Mouse (Mus musculus): ENCODE measurements around the gene Kcnh1. TPM values are rescaled to one million over a fixed set of nuclear protein-coding genes. Genes with fewer than 3 reads are reported as not detected.

The Kcnh1 gene
- polyA plus RNA-seq, 1 experiment from 2014 or later = 0.20 TPM

- Histone ChIP-seq H3K9me3 (ENCODE audit: control insufficient read depth, low read length) (no peaks in the 10 kb centered on the region), H3K4me2 (ENCODE audit: low read length) (no peak overlapping the region), H3K36me3 (ENCODE audit: control insufficient read depth, insufficient read depth, low read length) (no peaks in the 10 kb centered on the region), H3K27ac (replicated peaks in 1 of 2; ENCODE audit: control insufficient read depth in 1 of 2, insufficient read depth in 1 of 2, low read depth in 2 of 2, low read length in 2 of 2) (no peak overlapping the region), H3K4me1 (ENCODE audit: control insufficient read depth in 2 of 2, insufficient read depth in 2 of 2, low read length in 2 of 2) (peaks cover 0 to 2% of the 10 kb centered on the region in 2 experiments; a peak in 1 of 4 replicates), H3K27me3 (ENCODE audit: control insufficient read depth, insufficient read depth, low read length) (no peaks in the 10 kb centered on the region), H3K9ac (ENCODE audit: low read length) (no peak overlapping the region), H3K4me3 (ENCODE audit: control insufficient read depth in 1 of 2, insufficient read depth in 1 of 2, low read depth in 1 of 2, low read length in 2 of 2) (no peak overlapping the region)
- 69% methylated on average over 13 of the region's 13 CpGs for WGBS
- no peak for ATAC-seq (ENCODE audit: insufficient number of reproducible peaks, insufficient read depth, low FRiP score, low read depth)
Observed at GRCm38 (mm10) chr1:192489908-192490825, 299.6 kb downstream of the Kcnh1 start.

DNA sequence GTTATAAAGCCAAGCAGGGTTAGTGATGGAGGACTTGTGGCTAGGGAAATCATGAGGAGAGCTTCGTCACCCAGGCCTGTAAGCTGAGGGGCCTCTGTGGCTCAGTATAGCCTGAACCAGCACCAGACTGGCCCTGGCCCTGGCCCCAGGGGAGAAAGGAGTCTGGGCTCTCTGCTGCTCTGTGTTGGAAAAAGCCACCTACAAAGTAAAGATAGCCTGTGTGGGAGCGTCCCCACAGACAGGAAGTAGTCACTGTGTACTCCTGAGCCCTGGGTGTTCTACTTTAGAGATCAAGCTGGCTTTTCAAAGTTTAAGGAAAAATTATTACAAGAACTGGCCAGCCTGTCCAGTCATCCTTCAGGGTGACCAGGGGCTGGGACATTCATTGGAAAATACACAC lies 306.9 kb downstream of the Kcnh1 start:
- no peak overlapping the region for H3K9ac ChIP-seq (ENCODE audit: low read length)
- ATAC-seq (ENCODE audit: insufficient number of reproducible peaks, insufficient read depth, low FRiP score, low read depth) = no peak
- H3K27me3 ChIP-seq (ENCODE audit: control insufficient read depth, insufficient read depth, low read length) = no peaks in the 10 kb centered on the region
- no peak overlapping the region for H3K4me3 ChIP-seq (ENCODE audit: control insufficient read depth in 1 of 2, insufficient read depth in 1 of 2, low read depth in 1 of 2, low read length in 2 of 2)
- H3K9me3 ChIP-seq (ENCODE audit: control insufficient read depth, low read length) = 0 out of 2 replicates have a peak, but pooled peaks cover 3% of the 10 kb centered on the region
- no peak overlapping the region for H3K4me2 ChIP-seq (ENCODE audit: low read length)
- H3K36me3 ChIP-seq (ENCODE audit: control insufficient read depth, insufficient read depth, low read length) = no peaks in the 10 kb centered on the region
- WGBS = 72% methylated on average over 2 of the region's 2 CpGs
- H3K27ac ChIP-seq (replicated peaks in 1 of 2; ENCODE audit: control insufficient read depth in 1 of 2, insufficient read depth in 1 of 2, low read depth in 2 of 2, low read length in 2 of 2) = no peak overlapping the region
- H3K4me1 ChIP-seq (ENCODE audit: control insufficient read depth in 2 of 2, insufficient read depth in 2 of 2, low read length in 2 of 2) = no peaks in the 10 kb centered on the region

DNA sequence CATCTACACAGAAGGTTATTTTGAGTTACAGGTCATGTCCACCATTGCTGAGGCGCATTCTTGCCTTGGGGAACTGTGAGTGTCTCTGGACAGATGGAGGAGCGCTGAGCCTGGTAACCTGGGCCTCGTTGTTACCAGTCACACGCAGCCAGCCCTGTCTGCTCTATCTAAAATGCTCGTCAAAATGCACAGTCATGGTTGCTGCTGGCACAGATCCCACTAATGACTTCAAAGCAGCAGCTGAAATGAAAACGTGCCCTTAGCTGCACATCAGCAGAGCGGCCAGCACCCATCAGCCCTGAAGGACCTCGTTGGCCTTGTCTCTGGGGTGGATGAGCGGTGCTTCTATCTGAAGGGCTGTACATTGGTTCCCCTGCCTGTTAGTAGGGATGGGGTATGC lies 311.4 kb downstream of the Kcnh1 start:
- H3K9ac ChIP-seq (ENCODE audit: low read length) = no peak overlapping the region
- H3K4me1 ChIP-seq (ENCODE audit: control insufficient read depth in 2 of 2, insufficient read depth in 2 of 2, low read length in 2 of 2) = no peaks in the 10 kb centered on the region
- 57% methylated on average over 9 of the region's 9 CpGs for WGBS
- no peaks in the 10 kb centered on the region for H3K36me3 ChIP-seq (ENCODE audit: control insufficient read depth, insufficient read depth, low read length)
- no peaks in the 10 kb centered on the region for H3K27me3 ChIP-seq (ENCODE audit: control insufficient read depth, insufficient read depth, low read length)
- no peak overlapping the region for H3K4me2 ChIP-seq (ENCODE audit: low read length)
- H3K27ac ChIP-seq (replicated peaks in 1 of 2; ENCODE audit: control insufficient read depth in 1 of 2, insufficient read depth in 1 of 2, low read depth in 2 of 2, low read length in 2 of 2) = no peak overlapping the region
- no peak overlapping the region for H3K4me3 ChIP-seq (ENCODE audit: control insufficient read depth in 1 of 2, insufficient read depth in 1 of 2, low read depth in 1 of 2, low read length in 2 of 2)
- no peak for ATAC-seq (ENCODE audit: insufficient number of reproducible peaks, insufficient read depth, low FRiP score, low read depth)
- H3K9me3 ChIP-seq (ENCODE audit: control insufficient read depth, low read length) = no peaks in the 10 kb centered on the region

GRCm38 (mm10) chr1:192502835-192503234 lies 312.3 kb downstream of the Kcnh1 start:
- no peak overlapping the region for H3K4me2 ChIP-seq (ENCODE audit: low read length)
- H3K27me3 ChIP-seq (ENCODE audit: control insufficient read depth, insufficient read depth, low read length) = no peaks in the 10 kb centered on the region
- H3K27ac ChIP-seq (replicated peaks in 1 of 2; ENCODE audit: control insufficient read depth in 1 of 2, insufficient read depth in 1 of 2, low read depth in 2 of 2, low read length in 2 of 2) = no peak overlapping the region
- no peak overlapping the region for H3K9ac ChIP-seq (ENCODE audit: low read length)
- H3K36me3 ChIP-seq (ENCODE audit: control insufficient read depth, insufficient read depth, low read length) = no peaks in the 10 kb centered on the region
- no peaks in the 10 kb centered on the region for H3K4me1 ChIP-seq (ENCODE audit: control insufficient read depth in 2 of 2, insufficient read depth in 2 of 2, low read length in 2 of 2)
- no peaks in the 10 kb centered on the region for H3K9me3 ChIP-seq (ENCODE audit: control insufficient read depth, low read length)
- no peak overlapping the region for H3K4me3 ChIP-seq (ENCODE audit: control insufficient read depth in 1 of 2, insufficient read depth in 1 of 2, low read depth in 1 of 2, low read length in 2 of 2)
- ATAC-seq (ENCODE audit: insufficient number of reproducible peaks, insufficient read depth, low FRiP score, low read depth) = no peak

GRCm38 (mm10) chr1:192503651-192504050 lies 313.1 kb downstream of the Kcnh1 start:
- Histone ChIP-seq H3K27me3 (ENCODE audit: control insufficient read depth, insufficient read depth, low read length) (no peaks in the 10 kb centered on the region), H3K9me3 (ENCODE audit: control insufficient read depth, low read length) (no peaks in the 10 kb centered on the region), H3K27ac (replicated peaks in 1 of 2; ENCODE audit: control insufficient read depth in 1 of 2, insufficient read depth in 1 of 2, low read depth in 2 of 2, low read length in 2 of 2) (no peak overlapping the region), H3K4me3 (ENCODE audit: control insufficient read depth in 1 of 2, insufficient read depth in 1 of 2, low read depth in 1 of 2, low read length in 2 of 2) (no peak overlapping the region), H3K4me1 (ENCODE audit: control insufficient read depth in 2 of 2, insufficient read depth in 2 of 2, low read length in 2 of 2) (no peaks in the 10 kb centered on the region), H3K9ac (ENCODE audit: low read length) (no peak overlapping the region), H3K36me3 (ENCODE audit: control insufficient read depth, insufficient read depth, low read length) (no peaks in the 10 kb centered on the region), H3K4me2 (ENCODE audit: low read length) (no peak overlapping the region)
- ATAC-seq (ENCODE audit: insufficient number of reproducible peaks, insufficient read depth, low FRiP score, low read depth) = no peak
- WGBS = 80% methylated on average over 4 of the region's 4 CpGs

DNA sequence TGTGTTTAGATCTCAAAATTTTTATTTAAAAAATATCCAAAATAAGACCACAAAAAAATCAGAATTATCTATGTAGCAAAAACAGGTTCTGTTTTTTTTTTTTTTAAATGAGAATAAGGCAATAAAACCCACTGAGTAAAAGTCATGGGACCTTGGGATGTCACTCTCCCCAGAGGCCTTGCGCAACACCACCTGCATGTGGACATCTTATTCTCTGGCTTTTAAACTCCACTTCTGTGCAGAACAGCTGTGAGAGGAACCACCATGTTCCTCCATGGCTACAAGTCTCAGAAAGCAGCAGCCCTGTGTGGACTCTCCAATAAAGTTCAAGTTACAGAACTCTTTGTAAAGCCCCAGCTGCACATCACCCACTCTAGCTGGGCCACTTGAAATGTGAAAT lies 322.2 kb downstream of the Kcnh1 start:
- no peaks in the 10 kb centered on the region for H3K36me3 ChIP-seq (ENCODE audit: control insufficient read depth, insufficient read depth, low read length)
- 90% methylated on average over 1 of the region's 1 CpGs for WGBS
- no peaks in the 10 kb centered on the region for H3K9me3 ChIP-seq (ENCODE audit: control insufficient read depth, low read length)
- no peak overlapping the region for H3K27ac ChIP-seq (replicated peaks in 1 of 2; ENCODE audit: control insufficient read depth in 1 of 2, insufficient read depth in 1 of 2, low read depth in 2 of 2, low read length in 2 of 2)
- H3K27me3 ChIP-seq (ENCODE audit: control insufficient read depth, insufficient read depth, low read length) = no peaks in the 10 kb centered on the region
- H3K9ac ChIP-seq (ENCODE audit: low read length) = no peak overlapping the region
- H3K4me2 ChIP-seq (ENCODE audit: low read length) = no peak overlapping the region
- H3K4me1 ChIP-seq (ENCODE audit: control insufficient read depth in 2 of 2, insufficient read depth in 2 of 2, low read length in 2 of 2) = no peaks in the 10 kb centered on the region; a peak in 1 of 4 replicates
- no peak overlapping the region for H3K4me3 ChIP-seq (ENCODE audit: control insufficient read depth in 1 of 2, insufficient read depth in 1 of 2, low read depth in 1 of 2, low read length in 2 of 2)
- no peak for ATAC-seq (ENCODE audit: insufficient number of reproducible peaks, insufficient read depth, low FRiP score, low read depth)

GRCm38 (mm10) chr1:192515373-192515772 lies 324.8 kb downstream of the Kcnh1 start:
- Histone ChIP-seq H3K9me3 (ENCODE audit: control insufficient read depth, low read length) (no peaks in the 10 kb centered on the region), H3K36me3 (ENCODE audit: control insufficient read depth, insufficient read depth, low read length) (no peaks in the 10 kb centered on the region), H3K4me3 (ENCODE audit: control insufficient read depth in 1 of 2, insufficient read depth in 1 of 2, low read depth in 1 of 2, low read length in 2 of 2) (no peak overlapping the region), H3K4me1 (ENCODE audit: control insufficient read depth in 2 of 2, insufficient read depth in 2 of 2, low read length in 2 of 2) (peaks cover 0 to under 1% of the 10 kb centered on the region in 2 experiments; a peak in 2 of 4 replicates), H3K27me3 (ENCODE audit: control insufficient read depth, insufficient read depth, low read length) (no peaks in the 10 kb centered on the region), H3K4me2 (ENCODE audit: low read length) (no peak overlapping the region), H3K27ac (replicated peaks in 1 of 2; ENCODE audit: control insufficient read depth in 1 of 2, insufficient read depth in 1 of 2, low read depth in 2 of 2, low read length in 2 of 2) (no peak overlapping the region), H3K9ac (ENCODE audit: low read length) (no peak overlapping the region)
- WGBS = 79% methylated on average over 3 of the region's 3 CpGs
- ATAC-seq (ENCODE audit: insufficient number of reproducible peaks, insufficient read depth, low FRiP score, low read depth) = no peak

All from heart, embryonic 14.5 days (tissue).